Mouse (Mus musculus) stomach, postnatal 0 days (tissue): Measurements from ENCODE around the gene Usp21.

Experiments
- CTCF ChIP-seq: IDR thresholded peaks from 2 replicates; pipeline ENCODE4 v1.5.1; 2016; ENCODE audit warnings: antibody characterized with exemption, low read depth, mild to moderate bottlenecking, moderate library complexity
- EP300 ChIP-seq: optimal IDR thresholded peaks from 2 replicates; pipeline ENCODE3; 2016; ENCODE audit warnings: antibody characterized with exemption

DNA sequence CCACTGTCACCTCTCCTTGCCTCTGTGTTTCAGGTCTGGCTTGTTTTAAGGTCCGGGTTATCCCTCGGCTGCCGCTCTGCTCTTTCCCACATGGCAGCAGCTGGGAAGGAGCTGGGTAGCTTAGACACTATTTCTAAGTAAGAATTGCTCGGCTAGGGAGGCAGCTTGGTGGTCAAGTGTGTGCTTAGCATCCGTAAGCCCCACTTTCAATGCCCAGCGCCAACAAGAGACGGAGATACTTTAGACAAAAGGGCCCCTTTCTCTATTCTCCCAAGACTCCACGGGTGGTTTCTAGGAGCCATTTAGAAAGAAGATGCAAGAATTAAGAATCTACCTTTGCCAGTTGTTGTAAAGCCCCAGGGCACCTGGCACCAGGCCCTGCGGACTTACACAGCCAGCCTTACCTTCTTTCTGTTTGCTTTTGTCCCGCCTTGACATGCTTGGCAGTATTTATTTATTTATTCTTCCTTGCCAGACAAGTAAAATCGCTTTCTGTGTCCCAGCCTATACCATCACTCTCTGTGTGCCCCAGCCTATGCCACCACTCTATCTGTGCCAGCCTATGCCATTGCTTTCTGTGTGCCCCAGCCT, 12.6 kb downstream of the Usp21 start:
- TF ChIP-seq CTCF = no peak
- TF ChIP-seq EP300 = no peak
